Mouse (Mus musculus) spleen, adult 2 months (tissue): ENCODE data around the gene Coasy.

Source experiments
- CTCF ChIP-seq: fragments of 200-500 bp; IDR thresholded peaks from 2 replicates; pipeline ENCODE4 v1.5.1; 2011; ENCODE audit warnings: mild to moderate bottlenecking, inconsistent platforms; ENCODE audit not compliant: insufficient read depth, insufficient read length, insufficient replicate concordance; ENCODE audit errors: extremely low read depth
- POLR2A ChIP-seq: fragments of 200-500 bp; IDR thresholded peaks from 2 replicates; pipeline ENCODE4 v1.6.1; 2011; ENCODE audit warnings: low read depth, low read length, inconsistent platforms

GRCm38 (mm10) chr11:101055418-101055817 lies 26.9 kb upstream of the Coasy start:
- TF ChIP-seq POLR2A, result no peak
- TF ChIP-seq CTCF, result no peak
